Mouse (Mus musculus): ENCODE data around the gene Atg13. TPM values are rescaled to one million over a fixed set of nuclear protein-coding genes. Genes with fewer than 3 reads are reported as not detected.

Gene Atg13
- total and polyA plus RNA-seq, 2 experiments from 2014 or later, result 21.2 to 24.7 TPM

- 87% methylated on average over 1 of the region's 1 CpGs for WGBS
- no peak overlapping the region for H3K27ac ChIP-seq
- no peaks in the 10 kb centered on the region for H3K4me1 ChIP-seq (ENCODE audit: insufficient read depth, low read length)
- no peak for TF ChIP-seq CTCF (IDR thresholded peaks at IDR 0.05; ENCODE audit: low read depth)
- ATAC-seq (no peak), DNase-seq (ENCODE audit: low spot score) (no peak)
- H3K4me3 ChIP-seq (ENCODE audit: low read length), result no peak overlapping the region
- H3K4me2 ChIP-seq (ENCODE audit: low read depth, low read length), result no peak overlapping the region
- no peak overlapping the region for H3K9ac ChIP-seq (replicated peaks; ENCODE audit: low read length)
- peaks cover 4% of the 10 kb centered on the region; the same call in 1 of the 2 replicates for H3K36me3 ChIP-seq (ENCODE audit: insufficient read depth, low read length)
- H3K27me3 ChIP-seq (ENCODE audit: insufficient read depth, low read length), result no peaks in the 10 kb centered on the region
- no peaks in the 10 kb centered on the region for H3K9me3 ChIP-seq (ENCODE audit: low read length)
Measured at GRCm38 (mm10) chr2:91696225-91696590, 14.2 kb downstream of the Atg13 start.

GRCm38 (mm10) chr2:91695436-91696224 lies 14.7 kb downstream of the Atg13 start:
- ATAC-seq, result no peak
- H3K36me3 ChIP-seq (ENCODE audit: insufficient read depth, low read length), result peaks cover 6% of the 10 kb centered on the region
- H3K27me3 ChIP-seq (ENCODE audit: insufficient read depth, low read length), result no peaks in the 10 kb centered on the region
- H3K4me3 ChIP-seq (ENCODE audit: low read length), result no peak overlapping the region
- TF ChIP-seq CTCF (IDR thresholded peaks at IDR 0.05; ENCODE audit: low read depth), result no peak
- H3K9ac ChIP-seq (replicated peaks; ENCODE audit: low read length), result no peak overlapping the region
- no peak for DNase-seq (ENCODE audit: low spot score)
- no peak overlapping the region for H3K4me2 ChIP-seq (ENCODE audit: low read depth, low read length)
- H3K9me3 ChIP-seq (ENCODE audit: low read length), result no peaks in the 10 kb centered on the region
- H3K27ac ChIP-seq, result no peak overlapping the region
- no peaks in the 10 kb centered on the region for H3K4me1 ChIP-seq (ENCODE audit: insufficient read depth, low read length)
- 90% methylated on average over 10 of the region's 10 CpGs for WGBS

DNA sequence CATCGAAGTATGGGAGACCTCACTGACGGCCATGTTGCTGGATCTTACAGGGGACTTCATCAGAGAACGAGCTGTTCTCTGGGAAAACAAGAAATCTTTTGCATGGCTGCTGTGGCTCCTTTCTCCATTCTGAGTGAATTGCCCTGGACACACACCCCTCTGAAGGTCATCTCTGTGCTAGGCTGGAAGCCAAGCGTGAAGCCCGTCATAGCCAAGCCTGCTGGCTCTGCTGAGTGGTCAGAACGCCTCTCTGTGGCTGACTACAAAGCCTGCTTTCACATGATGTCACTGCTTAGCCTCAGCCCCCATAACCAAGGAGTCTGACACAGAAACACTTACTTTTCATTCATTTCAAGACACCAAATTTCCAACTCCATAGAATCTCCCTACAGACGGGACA lies 20.9 kb downstream of the Atg13 start:
- WGBS, result 75% methylated on average over 7 of the region's 7 CpGs
- no peak for DNase-seq (ENCODE audit: low spot score)
- H3K36me3 ChIP-seq (ENCODE audit: insufficient read depth, low read length), result peaks cover 36% of the 10 kb centered on the region

GRCm38 (mm10) chr2:91683919-91684318 lies 26.5 kb downstream of the Atg13 start:
- H3K27me3 ChIP-seq (ENCODE audit: insufficient read depth, low read length), result no peaks in the 10 kb centered on the region
- DNase-seq (ENCODE audit: low spot score) (no peak), ATAC-seq (no peak)
- H3K4me1 ChIP-seq (ENCODE audit: insufficient read depth, low read length), result no peaks in the 10 kb centered on the region
- no peak overlapping the region for H3K9ac ChIP-seq (replicated peaks; ENCODE audit: low read length)
- peaks cover 45% of the 10 kb centered on the region for H3K36me3 ChIP-seq (ENCODE audit: insufficient read depth, low read length)
- H3K4me3 ChIP-seq (ENCODE audit: low read length), result no peak overlapping the region
- no peak overlapping the region for H3K4me2 ChIP-seq (ENCODE audit: low read depth, low read length)
- WGBS, result 82% methylated on average over 8 of the region's 8 CpGs
- no peaks in the 10 kb centered on the region for H3K9me3 ChIP-seq (ENCODE audit: low read length)
- TF ChIP-seq CTCF (IDR thresholded peaks at IDR 0.05; ENCODE audit: low read depth), result no peak
- H3K27ac ChIP-seq, result no peak overlapping the region

More for the DNA sequence above, 20.9 kb downstream of the Atg13 start:
- Histone ChIP-seq H3K9me3 (ENCODE audit: low read length) (no peaks in the 10 kb centered on the region), H3K27me3 (ENCODE audit: insufficient read depth, low read length) (no peaks in the 10 kb centered on the region), H3K9ac (replicated peaks; ENCODE audit: low read length) (no peak overlapping the region), H3K4me1 (ENCODE audit: insufficient read depth, low read length) (no peaks in the 10 kb centered on the region), H3K4me3 (ENCODE audit: low read length) (no peak overlapping the region), H3K27ac (no peak overlapping the region), H3K4me2 (ENCODE audit: low read depth, low read length) (no peak overlapping the region)
- peak; percentile 55; the same call in 1 of the 2 replicates for ATAC-seq
- TF ChIP-seq CTCF (IDR thresholded peaks at IDR 0.05; ENCODE audit: low read depth), result no peak

DNA sequence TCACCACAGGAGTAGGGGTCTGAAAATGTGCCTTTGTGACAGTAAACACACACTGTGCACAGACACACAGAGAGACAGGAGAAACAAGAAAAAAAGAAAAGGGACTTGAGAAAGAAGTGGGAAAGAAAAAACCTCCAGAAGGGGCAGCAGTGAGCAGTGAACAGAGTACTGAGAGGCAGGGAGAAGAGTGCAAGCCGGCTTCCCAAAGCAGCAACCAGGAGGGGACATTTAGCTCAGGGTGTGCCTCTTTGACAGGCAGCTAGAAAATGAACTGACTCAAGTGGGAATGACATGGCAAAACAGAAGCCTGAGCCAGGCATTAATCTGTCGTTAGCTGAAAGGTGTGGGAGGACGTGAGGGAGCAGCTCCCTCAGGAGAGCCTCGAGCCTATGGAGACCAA lies 27.5 kb downstream of the Atg13 start:
- Histone ChIP-seq H3K36me3 (ENCODE audit: insufficient read depth, low read length) (peaks cover 47% of the 10 kb centered on the region), H3K9me3 (ENCODE audit: low read length) (no peaks in the 10 kb centered on the region), H3K4me3 (ENCODE audit: low read length) (no peak overlapping the region), H3K27me3 (ENCODE audit: insufficient read depth, low read length) (no peaks in the 10 kb centered on the region), H3K27ac (no peak overlapping the region), H3K9ac (replicated peaks; ENCODE audit: low read length) (no peak overlapping the region), H3K4me1 (ENCODE audit: insufficient read depth, low read length) (no peaks in the 10 kb centered on the region), H3K4me2 (ENCODE audit: low read depth, low read length) (no peak overlapping the region)
- ATAC-seq (peak; percentile 61; the same call in 1 of the 2 replicates), DNase-seq (ENCODE audit: low spot score) (peak; percentile 72)
- TF ChIP-seq CTCF (IDR thresholded peaks at IDR 0.05; ENCODE audit: low read depth), result peak; percentile 72
- WGBS, result 59% methylated on average over 4 of the region's 4 CpGs

GRCm38 (mm10) chr2:91676961-91677360 lies 33.4 kb downstream of the Atg13 start:
- H3K9ac ChIP-seq (replicated peaks; ENCODE audit: low read length), result no peak overlapping the region
- TF ChIP-seq CTCF (IDR thresholded peaks at IDR 0.05; ENCODE audit: low read depth), result no peak
- no peak overlapping the region for H3K4me2 ChIP-seq (ENCODE audit: low read depth, low read length)
- no peaks in the 10 kb centered on the region for H3K9me3 ChIP-seq (ENCODE audit: low read length)
- DNase-seq (ENCODE audit: low spot score) (no peak), ATAC-seq (no peak)
- H3K27me3 ChIP-seq (ENCODE audit: insufficient read depth, low read length), result no peaks in the 10 kb centered on the region
- H3K4me1 ChIP-seq (ENCODE audit: insufficient read depth, low read length), result no peaks in the 10 kb centered on the region
- no peak overlapping the region for H3K4me3 ChIP-seq (ENCODE audit: low read length)
- no peak overlapping the region for H3K27ac ChIP-seq
- peaks cover 51% of the 10 kb centered on the region for H3K36me3 ChIP-seq (ENCODE audit: insufficient read depth, low read length)

GRCm38 (mm10) chr2:91676420-91676819 lies 34.0 kb downstream of the Atg13 start:
- H3K36me3 ChIP-seq (ENCODE audit: insufficient read depth, low read length), result peaks cover 46% of the 10 kb centered on the region
- no peak overlapping the region for H3K27ac ChIP-seq
- no peaks in the 10 kb centered on the region for H3K9me3 ChIP-seq (ENCODE audit: low read length)
- ATAC-seq (no peak), DNase-seq (ENCODE audit: low spot score) (no peak)
- H3K27me3 ChIP-seq (ENCODE audit: insufficient read depth, low read length), result no peaks in the 10 kb centered on the region
- no peak for TF ChIP-seq CTCF (IDR thresholded peaks at IDR 0.05; ENCODE audit: low read depth)
- no peaks in the 10 kb centered on the region for H3K4me1 ChIP-seq (ENCODE audit: insufficient read depth, low read length)
- WGBS, result 89% methylated on average over 2 of the region's 2 CpGs
- H3K4me3 ChIP-seq (ENCODE audit: low read length), result no peak overlapping the region
- no peak overlapping the region for H3K4me2 ChIP-seq (ENCODE audit: low read depth, low read length)
- no peak overlapping the region for H3K9ac ChIP-seq (replicated peaks; ENCODE audit: low read length)

All from hindbrain, postnatal 0 days (tissue).